Mouse (Mus musculus) neural tube, embryonic 15.5 days (tissue): ENCODE measurements around the gene H2afx. TPM values are rescaled to one million over a fixed set of nuclear protein-coding genes. Genes with fewer than 3 reads are reported as not detected.
"Not testable (repeated sequence)": the region's sequence is repeated elsewhere in the genome, so short reads cannot be mapped to it uniquely, and the experiment has no call there.

ENCODE experiments used
- ATAC-seq: fragments of 200-750 bp; cut with Nextera tagmentation; 2 replicates; pipeline ENCODE4 v1.8.0; 2017; ENCODE audit warnings: mild to moderate bottlenecking, moderate TSS enrichment, moderate library complexity; ENCODE audit not compliant: low FRiP score
- H3K27ac ChIP-seq: fragments of 300-500 bp; sonication (generic); replicated peaks from 2 replicates; pipeline ENCODE4 v1.5.1; 2015; ENCODE audit warnings: mild to moderate bottlenecking, inconsistent platforms
- H3K27me3 ChIP-seq: fragments of 300-500 bp; sonication (generic); replicated peaks from 2 replicates; pipeline ENCODE4 v1.6.1; 2015; ENCODE audit warnings: inconsistent platforms
- H3K36me3 ChIP-seq: fragments of 300-500 bp; sonication (generic); 2 replicates; pipeline ENCODE4 v1.6.1; 2015; ENCODE audit warnings: inconsistent platforms
- H3K4me1 ChIP-seq: fragments of 300-500 bp; sonication (generic); 2 replicates; pipeline ENCODE4 v1.6.1; 2015; ENCODE audit warnings: inconsistent platforms
- H3K4me2 ChIP-seq: fragments of 300-500 bp; sonication (generic); 2 replicates; pipeline ENCODE4 v1.6.1; 2015; ENCODE audit warnings: inconsistent platforms, mild to moderate bottlenecking, moderate library complexity
- H3K4me3 ChIP-seq: fragments of 300-500 bp; sonication (generic); replicated peaks from 2 replicates; pipeline ENCODE4 v1.5.1; 2015; ENCODE audit warnings: mild to moderate bottlenecking, inconsistent platforms
- H3K9ac ChIP-seq: fragments of 300-500 bp; sonication (generic); replicated peaks from 2 replicates; pipeline ENCODE4 v1.6.1; 2015; ENCODE audit warnings: mild to moderate bottlenecking, inconsistent platforms
- H3K9me3 ChIP-seq: fragments of 300-500 bp; sonication (generic); replicated peaks from 2 replicates; pipeline ENCODE4 v1.6.1; 2016; ENCODE audit warnings: inconsistent platforms
- WGBS: fragments of 180-500 bp; shearing (Covaris S2); methylation state at CpG from one replicate; pipeline ENCODE4 v1.1.7; 2015; ENCODE audit warnings: mixed read lengths; 5-methylcytosine and 5-hydroxymethylcytosine counted together
- polyA plus RNA-seq: library from polyadenylated mRNA; unstranded; fragments of >200 nt; fragmentation: Nextera tagmentation; extraction: Ambion mirVana; gene quantifications from 2 replicates; pipeline ENCODE4 v1.2.1, GENCODE M21; 2015

H2afx gene
- polyA plus RNA-seq, 1 experiment from 2014 or later = 108 TPM

DNA sequence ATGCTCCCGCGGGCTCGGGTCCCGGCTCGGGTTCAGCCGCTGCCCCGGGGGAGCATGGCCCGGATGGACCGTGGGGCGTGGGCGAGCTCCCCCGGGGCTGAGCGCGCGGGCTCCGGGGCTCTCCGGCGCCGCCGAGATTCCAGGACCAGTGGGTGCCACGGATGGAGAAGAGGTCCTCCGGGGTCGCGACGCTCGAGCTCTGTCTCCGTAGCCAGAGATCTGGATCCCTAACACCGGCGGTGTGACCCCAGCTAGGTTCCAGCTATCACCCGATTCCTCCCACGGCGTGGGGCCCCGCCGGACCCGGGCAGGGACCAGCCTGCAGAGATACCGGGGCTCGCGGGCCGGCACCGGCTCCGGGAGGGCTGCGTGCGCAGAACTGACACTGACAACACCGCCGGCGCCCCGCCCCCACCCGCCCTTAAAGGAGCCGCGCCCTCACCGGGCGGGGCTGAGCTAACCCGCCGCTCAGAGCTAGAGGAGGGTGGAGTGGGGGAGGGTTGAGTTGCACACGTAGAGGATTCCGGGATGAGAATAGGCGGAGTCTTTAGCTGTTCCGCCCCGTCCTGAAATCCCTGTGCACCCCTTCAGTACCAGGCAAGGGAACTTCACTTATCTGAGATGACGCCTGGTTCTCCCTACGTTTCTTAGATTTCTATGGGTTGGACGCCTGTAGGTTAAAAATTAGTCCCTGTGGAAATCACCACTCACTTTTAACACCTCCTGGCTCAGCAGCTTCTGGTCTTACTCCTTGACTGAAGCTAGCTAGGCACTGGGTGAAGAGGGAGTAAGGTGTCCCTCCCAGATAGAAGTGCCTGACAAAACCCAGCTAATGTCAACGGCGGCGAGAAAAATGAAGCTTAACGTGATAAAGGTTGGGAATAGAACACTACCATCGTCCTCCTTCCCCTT is 14.4 kb upstream of the H2afx start, which contains the start of gene C2cd2l:
Gene C2cd2l (minus strand): TSS at position 399 of the 912 bp plus-strand sequence.
- peaks cover 13% of the 10 kb centered on the region for H3K36me3 ChIP-seq
- H3K27ac ChIP-seq = peak within 1 kb of the TSS; percentile 80
- peak within 1 kb of the TSS; percentile 90 for H3K4me2 ChIP-seq
- H3K4me3 ChIP-seq = peak within 1 kb of the TSS; percentile 66
- under 1% methylated on average over 61 of the region's 67 CpGs for WGBS
- peak; percentile 98 for ATAC-seq
- H3K9me3 ChIP-seq = no peaks in the 10 kb centered on the region
- H3K4me1 ChIP-seq = peaks cover 38% of the 10 kb centered on the region
- H3K27me3 ChIP-seq = no peaks in the 10 kb centered on the region
- peak within 1 kb of the TSS; percentile 78 for H3K9ac ChIP-seq

DNA sequence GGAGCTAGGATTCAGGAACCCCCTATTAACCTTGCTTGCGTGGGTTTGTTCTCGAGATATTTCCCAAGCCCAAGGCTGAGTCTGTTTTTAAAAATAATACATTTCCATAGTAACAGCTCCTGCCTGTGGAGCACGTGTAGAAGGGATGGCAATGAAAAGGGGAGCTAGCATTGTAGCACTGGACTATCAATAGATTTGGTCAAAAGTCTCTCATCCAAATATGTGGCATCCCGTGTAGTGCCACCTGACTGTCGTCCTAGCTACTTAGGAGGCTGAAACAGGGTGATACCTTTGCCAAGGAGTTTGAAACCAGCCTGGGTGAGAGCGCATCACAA is 13.7 kb upstream of the H2afx start:
- 23% methylated on average over 6 of the region's 6 CpGs for WGBS

DNA sequence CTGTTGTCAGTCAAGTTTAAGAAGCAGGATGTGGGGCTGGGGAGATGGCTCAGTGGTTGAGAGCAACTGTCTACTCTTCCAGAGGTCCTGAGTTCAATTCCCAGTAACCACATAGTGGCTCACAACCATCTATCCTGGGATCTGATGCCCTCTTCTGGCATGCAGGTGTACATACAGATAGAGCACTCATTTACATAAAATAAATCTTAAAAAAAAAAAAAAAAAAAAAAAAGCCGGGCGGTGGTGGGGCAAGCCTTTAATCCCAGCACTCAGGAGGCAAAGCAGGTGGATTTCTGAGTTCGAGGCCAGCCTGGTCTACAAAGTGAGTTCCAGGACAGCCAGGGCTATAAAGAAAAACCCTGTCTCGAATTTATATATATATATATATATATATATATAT is 10.8 kb upstream of the H2afx start:
- not testable (repeated sequence) for H3K36me3 ChIP-seq, H3K27me3 ChIP-seq, H3K4me2 ChIP-seq, H3K27ac ChIP-seq, H3K9ac ChIP-seq, H3K9me3 ChIP-seq, ATAC-seq, H3K4me3 ChIP-seq
- WGBS = 78% methylated on average over 2 of the region's 4 CpGs
- peaks cover 36% of the 10 kb centered on the region for H3K4me1 ChIP-seq

More for the DNA sequence above, 13.7 kb upstream of the H2afx start:
- ATAC-seq = peak; percentile 3; the same call in 1 of the 2 replicates
- H3K27ac ChIP-seq = peak overlapping the region; percentile 80
- no peaks in the 10 kb centered on the region for H3K27me3 ChIP-seq
- peak overlapping the region; percentile 90 for H3K4me2 ChIP-seq
- peaks cover 40% of the 10 kb centered on the region for H3K4me1 ChIP-seq
- H3K4me3 ChIP-seq = peak overlapping the region; percentile 66
- H3K9ac ChIP-seq = peak overlapping the region; percentile 45
- H3K36me3 ChIP-seq = peaks cover 7% of the 10 kb centered on the region
- H3K9me3 ChIP-seq = no peaks in the 10 kb centered on the region

DNA sequence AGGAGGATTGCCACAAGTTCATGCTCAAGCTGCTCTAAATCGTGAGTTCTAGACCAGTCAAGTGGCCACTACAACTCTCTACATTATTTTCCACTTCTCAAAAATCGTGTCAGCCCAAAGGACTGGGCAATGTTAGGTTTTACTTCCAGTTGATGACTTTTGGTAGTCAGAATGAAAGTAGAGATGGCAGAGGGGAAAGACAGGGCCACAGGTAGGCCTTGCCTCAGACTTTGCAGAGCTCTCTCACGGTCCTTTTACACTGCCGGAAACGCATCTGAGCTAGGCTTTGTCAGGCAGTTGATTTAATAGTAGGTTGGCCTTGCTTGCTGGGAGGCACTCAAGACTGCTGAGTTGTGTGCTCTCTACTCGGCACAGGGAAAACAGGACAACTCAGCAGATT is 10.3 kb upstream of the H2afx start:
- ATAC-seq = no peak
- Histone ChIP-seq H3K4me2 (no peak overlapping the region), H3K4me3 (no peak overlapping the region), H3K4me1 (peaks cover 31% of the 10 kb centered on the region), H3K9ac (no peak overlapping the region), H3K27ac (no peak overlapping the region), H3K27me3 (no peaks in the 10 kb centered on the region), H3K36me3 (peaks cover 5% of the 10 kb centered on the region; the same call in 1 of the 2 replicates), H3K9me3 (no peaks in the 10 kb centered on the region)
- WGBS = 65% methylated on average over 6 of the region's 6 CpGs

DNA sequence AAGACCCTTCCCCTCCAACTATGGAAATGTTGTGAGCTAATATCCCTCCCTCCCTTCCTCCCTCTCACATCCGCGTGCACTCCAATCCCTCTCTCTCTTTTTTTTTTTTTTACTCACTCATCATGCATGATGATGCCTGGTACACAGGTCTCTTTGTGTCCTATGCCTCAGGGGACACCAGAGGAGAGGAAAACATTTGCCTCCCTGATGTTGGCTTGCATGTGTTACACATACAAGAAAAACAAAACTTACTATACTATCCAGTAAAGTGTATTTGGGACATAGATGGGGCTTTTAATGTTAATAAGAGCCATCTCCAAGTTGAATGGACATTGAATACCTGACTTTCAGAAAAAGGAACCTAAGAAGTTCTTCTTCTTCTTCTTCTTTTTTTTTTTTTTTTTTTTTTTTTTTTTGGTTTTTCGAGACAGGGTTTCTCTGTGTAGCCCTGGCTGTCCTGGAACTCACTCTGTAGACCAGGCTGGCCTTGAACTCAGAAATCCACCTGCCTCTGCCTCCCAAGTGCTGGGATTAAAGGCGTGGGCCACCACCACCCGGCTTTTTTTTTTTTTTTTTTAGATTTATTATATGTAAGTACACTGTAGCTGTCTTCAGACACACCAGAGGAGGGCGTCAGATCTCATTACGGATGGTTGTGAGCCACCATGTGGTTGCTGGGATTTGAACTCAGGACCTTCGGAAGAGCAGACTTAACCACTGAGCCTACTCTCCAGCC is 9.3 kb upstream of the H2afx start:
- not testable (repeated sequence) for H3K27me3 ChIP-seq, H3K9me3 ChIP-seq, ATAC-seq
- 63% methylated on average over 7 of the region's 8 CpGs for WGBS
- Histone ChIP-seq H3K4me3 (peak overlapping the region; percentile 85; the same call in 1 of the 2 replicates), H3K9ac (peak overlapping the region; percentile 93; the same call in 1 of the 2 replicates), H3K36me3 (peaks cover 13% of the 10 kb centered on the region; the same call in 1 of the 2 replicates), H3K4me2 (peak overlapping the region; percentile 91), H3K4me1 (peaks cover 27% of the 10 kb centered on the region), H3K27ac (peak overlapping the region; percentile 93)

DNA sequence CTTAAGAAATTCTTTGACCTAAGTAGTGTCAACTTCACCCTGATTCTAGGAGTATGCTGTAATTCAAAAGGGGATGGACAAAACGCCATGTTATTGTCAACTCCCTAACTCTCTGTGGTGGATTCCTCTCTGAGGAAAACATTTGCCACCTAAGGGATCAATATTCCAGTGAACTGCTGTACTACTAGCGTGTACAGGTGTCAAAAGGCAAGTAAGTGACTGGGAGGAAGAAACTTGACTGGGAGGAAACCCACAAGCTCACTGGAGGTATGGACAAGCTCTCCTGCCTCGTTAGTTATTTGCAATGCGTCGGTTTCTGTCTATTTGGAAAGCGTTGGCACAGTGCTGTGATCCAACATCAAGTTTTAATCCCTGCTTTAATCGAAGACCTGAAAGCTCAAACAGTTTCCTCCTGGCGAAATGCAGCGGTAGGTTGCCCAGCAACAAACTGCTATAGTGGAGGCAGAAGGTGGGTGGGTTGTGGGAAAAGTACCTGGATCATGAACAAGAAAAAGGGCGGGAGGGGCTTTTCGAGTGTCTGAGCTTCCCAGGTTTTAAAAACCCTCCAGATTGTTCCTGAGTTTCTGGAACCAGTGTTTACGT is 8.6 kb upstream of the H2afx start, which contains the start of gene Dpagt1:
Gene Dpagt1 (plus strand): TSS at position 252 of the 603 bp plus-strand sequence.
- WGBS = 3% methylated on average over 12 of the region's 12 CpGs
- ATAC-seq = peak; percentile 46; the same call in 1 of the 2 replicates

DNA sequence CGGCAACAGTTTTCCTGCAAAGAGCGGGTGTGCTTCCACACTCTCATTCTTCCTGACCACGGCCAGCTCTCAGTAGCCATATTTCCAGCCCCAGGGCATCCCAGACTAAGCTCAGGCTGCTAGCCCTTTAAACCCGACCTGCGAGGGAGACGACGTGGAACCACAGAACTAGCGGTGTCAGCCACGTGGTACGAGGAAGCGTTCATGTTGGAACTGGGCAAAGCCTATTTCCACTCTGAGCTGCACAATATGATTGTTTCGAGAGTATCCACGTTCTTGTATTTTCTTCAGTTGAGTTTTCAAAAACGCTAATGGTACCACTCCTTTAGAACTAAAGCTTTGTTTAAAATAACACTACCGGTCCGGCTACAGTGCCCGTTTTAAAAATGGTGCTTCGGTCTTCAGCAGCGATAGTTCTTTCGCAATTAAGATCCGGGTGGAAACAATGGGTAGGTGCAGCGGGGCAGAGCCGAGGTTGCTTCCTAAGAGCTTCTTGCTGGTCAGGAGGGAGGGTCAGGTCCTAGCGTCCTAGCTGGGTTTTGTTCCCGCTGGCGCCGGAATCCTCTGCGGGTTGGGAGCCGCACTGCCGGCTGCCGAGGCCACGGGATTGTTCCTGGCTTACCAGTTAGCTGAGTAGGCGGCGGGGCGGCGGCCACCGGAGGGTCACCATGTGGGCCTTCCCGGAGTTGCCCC is 8.0 kb upstream of the H2afx start:
- Histone ChIP-seq H3K27ac (peak overlapping the region; percentile 93), H3K9ac (peak overlapping the region; percentile 93), H3K4me1 (peaks cover 19% of the 10 kb centered on the region), H3K36me3 (peaks cover 26% of the 10 kb centered on the region), H3K4me3 (peak overlapping the region; percentile 85), H3K4me2 (peak overlapping the region; percentile 91), H3K9me3 (no peaks in the 10 kb centered on the region), H3K27me3 (no peaks in the 10 kb centered on the region)
- peak; percentile 95 for ATAC-seq
- under 1% methylated on average over 38 of the region's 38 CpGs for WGBS

More for the DNA sequence above, 8.6 kb upstream of the H2afx start, which contains the start of gene Dpagt1:
- Histone ChIP-seq H3K27me3 (no peaks in the 10 kb centered on the region), H3K4me1 (peaks cover 21% of the 10 kb centered on the region), H3K4me2 (peak within 1 kb of the TSS; percentile 91), H3K9me3 (no peaks in the 10 kb centered on the region), H3K9ac (peak within 1 kb of the TSS; percentile 93), H3K36me3 (peaks cover 19% of the 10 kb centered on the region), H3K27ac (peak within 1 kb of the TSS; percentile 93), H3K4me3 (peak within 1 kb of the TSS; percentile 85)

DNA sequence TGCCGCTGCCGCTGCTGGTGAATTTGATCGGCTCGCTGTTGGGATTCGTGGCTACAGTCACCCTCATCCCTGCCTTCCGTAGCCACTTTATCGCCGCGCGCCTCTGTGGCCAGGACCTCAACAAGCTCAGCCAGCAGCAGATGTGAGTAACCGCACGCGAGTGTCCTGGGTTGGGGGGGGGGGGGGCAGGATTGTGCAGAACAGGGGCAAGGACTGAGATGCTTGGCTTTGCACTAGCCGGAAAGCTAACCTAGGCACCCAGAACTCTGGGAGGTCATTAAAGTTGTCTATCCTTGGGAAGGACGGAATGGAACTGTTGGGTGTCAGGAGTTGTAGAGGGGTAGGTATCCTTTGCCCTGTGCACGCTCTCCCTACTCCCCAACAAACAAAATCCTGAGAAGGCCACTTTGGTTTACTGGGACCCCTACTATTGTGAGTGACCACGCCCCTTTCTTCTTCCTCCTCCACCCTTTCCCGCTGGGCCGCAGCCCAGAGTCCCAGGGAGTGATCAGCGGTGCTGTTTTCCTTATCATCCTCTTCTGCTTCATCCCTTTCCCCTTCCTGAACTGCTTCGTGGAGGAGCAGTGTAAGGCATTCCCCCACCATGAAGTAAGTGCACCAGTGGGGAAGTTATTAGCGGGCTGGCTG is 7.3 kb upstream of the H2afx start:
- peak; percentile 30; the same call in 1 of the 2 replicates for ATAC-seq

DNA sequence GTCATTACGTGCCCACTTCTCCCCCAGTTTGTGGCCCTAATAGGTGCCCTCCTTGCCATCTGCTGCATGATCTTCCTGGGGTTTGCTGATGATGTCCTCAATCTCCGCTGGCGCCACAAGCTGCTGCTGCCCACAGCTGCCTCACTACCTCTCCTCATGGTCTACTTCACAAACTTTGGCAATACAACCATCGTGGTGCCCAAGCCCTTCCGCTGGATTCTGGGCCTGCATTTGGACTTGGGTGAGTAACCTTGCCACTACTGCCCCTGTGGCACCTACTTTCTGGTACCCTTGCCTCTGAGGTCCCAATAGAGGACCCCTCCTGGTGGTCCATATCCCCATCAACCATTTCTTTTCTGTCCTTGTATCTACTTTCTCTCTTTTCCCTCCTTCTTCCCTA is 6.6 kb upstream of the H2afx start:
- WGBS = 91% methylated on average over 5 of the region's 5 CpGs
- H3K4me2 ChIP-seq = peak overlapping the region; percentile 91
- H3K36me3 ChIP-seq = peaks cover 39% of the 10 kb centered on the region
- no peaks in the 10 kb centered on the region for H3K27me3 ChIP-seq
- peaks cover 19% of the 10 kb centered on the region for H3K4me1 ChIP-seq
- H3K4me3 ChIP-seq = peak overlapping the region; percentile 85
- H3K9me3 ChIP-seq = no peaks in the 10 kb centered on the region
- no peak for ATAC-seq
- no peak overlapping the region for H3K27ac ChIP-seq
- H3K9ac ChIP-seq = 0 out of 2 replicates have a peak overlapping the region, but pooled peaks have one; percentile 93

More for the DNA sequence above, 7.3 kb upstream of the H2afx start:
- Histone ChIP-seq H3K4me3 (peak overlapping the region; percentile 85), H3K4me1 (peaks cover 19% of the 10 kb centered on the region), H3K27ac (peak overlapping the region; percentile 93), H3K9me3 (no peaks in the 10 kb centered on the region), H3K4me2 (peak overlapping the region; percentile 91), H3K36me3 (peaks cover 32% of the 10 kb centered on the region), H3K27me3 (no peaks in the 10 kb centered on the region), H3K9ac (peak overlapping the region; percentile 93)
- WGBS = under 1% methylated on average over 22 of the region's 22 CpGs

DNA sequence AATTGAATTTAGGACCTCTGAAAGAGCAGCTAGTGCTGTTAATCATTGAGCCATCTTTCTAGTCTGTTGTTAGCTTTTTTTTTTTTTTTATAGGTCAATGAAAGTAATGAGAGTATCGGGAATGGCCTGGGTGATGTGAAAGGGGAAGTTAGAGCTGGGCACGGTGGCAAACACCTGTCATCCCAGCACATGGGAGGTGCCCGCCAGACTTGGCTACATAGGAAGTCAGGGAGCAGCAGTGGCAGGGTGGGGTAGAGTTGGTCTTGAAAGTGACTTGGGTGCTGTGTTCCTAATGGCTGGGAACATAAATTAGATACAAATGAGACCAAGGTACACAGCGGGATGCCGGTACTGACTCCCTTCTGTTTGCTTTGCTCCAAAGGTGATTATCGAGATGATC is 3.8 kb upstream of the H2afx start:
- no peaks in the 10 kb centered on the region for H3K9me3 ChIP-seq
- no peak for ATAC-seq
- 92% methylated on average over 6 of the region's 6 CpGs for WGBS
- no peak overlapping the region for H3K27ac ChIP-seq
- no peaks in the 10 kb centered on the region for H3K27me3 ChIP-seq
- H3K4me2 ChIP-seq = no peak overlapping the region
- H3K36me3 ChIP-seq = peaks cover 48% of the 10 kb centered on the region
- peaks cover 19% of the 10 kb centered on the region for H3K4me1 ChIP-seq
- no peak overlapping the region for H3K9ac ChIP-seq
- H3K4me3 ChIP-seq = no peak overlapping the region
